Comparison of ENCODE assay signal across 10 mouse cellular contexts in the genomic region with DNA sequence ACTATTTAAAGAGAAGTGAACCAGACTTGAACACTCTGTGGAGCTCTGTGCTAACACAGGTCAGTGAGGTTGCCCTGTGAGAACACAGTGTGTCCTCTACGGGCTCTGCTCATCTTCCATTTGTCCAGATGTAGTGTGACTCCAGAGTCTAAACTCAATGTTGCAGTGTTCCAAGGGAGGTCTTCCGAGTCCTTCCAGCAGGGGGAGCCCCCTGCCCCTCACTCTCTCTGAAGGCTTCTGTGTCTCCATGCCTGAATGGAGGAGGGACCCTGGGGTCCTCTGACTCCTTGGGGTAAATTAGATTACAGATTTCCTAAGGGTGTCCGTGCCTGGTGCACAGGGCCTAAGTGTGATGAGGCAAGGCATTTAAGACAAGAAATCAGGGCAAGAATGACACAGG.
A peak's percentile ranks its signal among the peaks of the same experiment; 100 is the strongest.
DNase-seq lines count a peak whose midpoint lies in the region; ATAC-seq and TF ChIP-seq lines count a peak whose summit lies in the region.
"Had no signal": no experiment of that assay in that cellular context is flagged by ENCODE, and none has a peak within 500 bp of the region (broad histone marks: within the 10 kb centered on the region; RNA-seq: fewer than 3 reads in every experiment).

No protein-coding gene starts in this region.

- H3K27ac ChIP-seq in kidney, embryonic 14.5 days (ENCODE audit: low read depth, low read length): no peak overlapping the region
- H3K27ac ChIP-seq in lung, postnatal 0 days (ENCODE audit: low read length): no peak overlapping the region
- H3K27ac ChIP-seq: liver, embryonic 15.5 days had no signal

- no peak overlapping the region for H3K9ac ChIP-seq in kidney, embryonic 14.5 days (ENCODE audit: low read depth, low read length)
- no peak overlapping the region for H3K9ac ChIP-seq in lung, postnatal 0 days (replicated peaks; ENCODE audit: low read depth)
- H3K9ac ChIP-seq: liver, embryonic 15.5 days had no signal

- H3K4me1 ChIP-seq in kidney, embryonic 14.5 days (ENCODE audit: control insufficient read depth, insufficient read depth, low read length): 0 out of 2 replicates have a peak, but pooled peaks cover 3% of the 10 kb centered on the region
- no peaks in the 10 kb centered on the region for H3K4me1 ChIP-seq in lung, postnatal 0 days (ENCODE audit: insufficient read depth, low read depth, low read length)
- H3K4me1 ChIP-seq: liver, embryonic 15.5 days had no signal

- peak; percentile 11 for DNase-seq in CD4-positive, CD25-positive, alpha-beta regulatory T cell, adult 2 months (ENCODE audit: low read depth, low spot score)
- DNase-seq in kidney, postnatal 10 days: peak; percentile 44
- DNase-seq in NIH3T3 (ENCODE audit: low read depth): peak; percentile 45
- no peak for DNase-seq in lung, postnatal 0 days (ENCODE audit: low spot score)
- no peak for DNase-seq in left cerebral cortex, adult 18-20 months (ENCODE audit: low spot score in 2 of 2)
- no peak for DNase-seq in ovary, adult 18-20 months (ENCODE audit: low spot score)
- DNase-seq: adrenal gland, postnatal 25 days had no signal

- no peaks in the 10 kb centered on the region for H3K36me3 ChIP-seq in kidney, embryonic 14.5 days (ENCODE audit: control insufficient read depth, insufficient read depth, low read length)
- H3K36me3 ChIP-seq in lung, postnatal 0 days (ENCODE audit: insufficient read depth, low read length): no peaks in the 10 kb centered on the region; the same call in 1 of the 2 replicates
- H3K36me3 ChIP-seq: liver, embryonic 15.5 days had no signal

- WGBS in kidney, embryonic 14.5 days: 56% methylated on average over 3 of the region's 3 CpGs
- WGBS in lung, postnatal 0 days: 57% methylated on average over 3 of the region's 3 CpGs

- no peak overlapping the region for H3K4me2 ChIP-seq in kidney, embryonic 14.5 days (replicated peaks; ENCODE audit: low read depth, low read length)
- H3K4me2 ChIP-seq in lung, postnatal 0 days (replicated peaks; ENCODE audit: low read depth, low read length): no peak overlapping the region
- H3K4me2 ChIP-seq: liver, embryonic 15.5 days had no signal

- TF ChIP-seq CTCF in lung, postnatal 0 days (IDR thresholded peaks at IDR 0.05): peak; percentile 54

- H3K9me3 ChIP-seq in kidney, embryonic 14.5 days (ENCODE audit: control insufficient read depth, low read length): no peaks in the 10 kb centered on the region
- H3K9me3 ChIP-seq in lung, postnatal 0 days (ENCODE audit: low read length): no peaks in the 10 kb centered on the region
- H3K9me3 ChIP-seq: liver, embryonic 15.5 days had no signal

- no peak for TF ChIP-seq EP300 in lung, postnatal 0 days (IDR thresholded peaks at IDR 0.05)

- no peaks in the 10 kb centered on the region; the same call in none of the 2 replicates for H3K27me3 ChIP-seq in kidney, embryonic 14.5 days (ENCODE audit: control insufficient read depth, insufficient read depth, low read length)
- no peaks in the 10 kb centered on the region for H3K27me3 ChIP-seq in lung, postnatal 0 days (replicated peaks; ENCODE audit: insufficient read depth, low read length)
- H3K27me3 ChIP-seq: liver, embryonic 15.5 days had no signal

- ATAC-seq in CD4-positive, CD25-positive, alpha-beta regulatory T cell, adult 4 months: no peak
- ATAC-seq in kidney, embryonic 14.5 days (ENCODE audit: low FRiP score, low TSS enrichment): no peak
- no peak for ATAC-seq in lung, postnatal 0 days

- no peak overlapping the region for H3K4me3 ChIP-seq in kidney, embryonic 14.5 days (ENCODE audit: low read length)
- H3K4me3 ChIP-seq in lung, postnatal 0 days (ENCODE audit: low read depth, low read length): no peak overlapping the region
- H3K4me3 ChIP-seq: liver, embryonic 15.5 days had no signal

Comparison
In these comparisons a context has a peak if more than half of its experiments do, and no peak if none do; other contexts are left out.
1. DNase-seq: peak in CD4-positive, CD25-positive, alpha-beta regulatory T cell, adult 2 months (single experiment), kidney, postnatal 10 days (single experiment) and NIH3T3 (single experiment); none in lung, postnatal 0 days (single experiment), left cerebral cortex, adult 18-20 months (0 of 2) and ovary, adult 18-20 months (single experiment).